Mouse (Mus musculus): ENCODE measurements around the gene Enpp4.
A peak's percentile ranks its signal among the peaks of the same experiment; 100 is the strongest.

DNA sequence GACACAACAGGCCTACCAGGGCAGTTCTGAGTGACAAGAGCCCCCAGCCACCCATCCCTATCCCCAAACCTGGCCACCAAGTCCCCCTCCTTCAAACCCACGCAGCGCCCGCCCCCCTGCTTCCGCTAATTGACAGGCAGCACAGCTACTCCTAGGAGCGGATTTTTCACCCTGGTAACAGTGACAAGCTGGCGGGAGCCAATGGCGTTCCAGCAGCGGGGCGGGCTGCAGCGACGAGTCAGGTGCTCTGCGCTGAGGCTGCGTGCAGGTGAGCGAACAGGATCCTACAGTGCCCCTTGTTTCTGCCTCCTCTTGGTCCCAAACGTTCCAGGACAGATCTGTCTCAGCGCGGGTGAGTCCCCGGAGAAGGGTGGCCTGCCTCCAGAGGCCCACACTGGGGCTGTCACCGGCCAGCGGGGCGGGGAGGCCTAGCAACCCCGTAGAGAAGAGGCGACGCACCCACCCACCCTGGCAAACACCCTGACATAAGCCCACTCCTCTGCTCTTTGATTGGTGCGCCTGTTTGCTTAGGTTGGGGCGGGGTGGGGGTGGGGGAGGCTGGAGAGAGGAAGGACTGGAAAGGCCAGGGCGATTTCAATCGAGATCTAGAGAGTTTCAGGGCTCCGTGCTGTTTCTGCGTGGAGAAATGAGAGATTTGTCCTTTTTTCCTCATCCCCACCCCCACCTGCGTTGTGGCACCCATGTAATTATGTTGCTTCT lies 26.8 kb downstream of the Enpp4 start, which contains the start of gene Enpp5:
- no peak for TF ChIP-seq CTCF (IDR thresholded peaks at IDR 0.05; ENCODE audit: extremely low read depth, insufficient read length, insufficient replicate concordance, low read depth, low read length)
- TF ChIP-seq POLR2A (IDR thresholded peaks at IDR 0.05; ENCODE audit: low read depth, low read length): peak; percentile 20; the same call in 1 of the 2 replicates
